Mouse (Mus musculus): ENCODE measurements at regions not wholly inside any gene's neighbourhood (a gene's known extent, or its start where the extent isn't known, plus 50 kb on each side); places are given as distances from the start of the nearest gene placed in this dataset.
A peak's percentile ranks its signal among the peaks of the same experiment; 100 is the strongest.
"Not testable (repeated sequence)": the region's sequence is repeated elsewhere in the genome, so short reads cannot be mapped to it uniquely, and the experiment has no call there.

- peak; percentile 33 for DNase-seq (ENCODE audit: low spot score)
Observed at GRCm38 (mm10) chr7:111969198-111969887, 54.0 kb upstream of the Usp47 start.

- DNase-seq (ENCODE audit: low spot score) = no peak
Observed at GRCm38 (mm10) chr7:111968261-111968660, 55.0 kb upstream of the Usp47 start.

GRCm38 (mm10) chr7:111966716-111967115 lies 56.6 kb upstream of the Usp47 start:
- DNase-seq (ENCODE audit: low spot score) = no peak

GRCm38 (mm10) chr7:111963969-111964368 lies 59.3 kb upstream of the Usp47 start:
- DNase-seq (ENCODE audit: low spot score) = no peak

GRCm38 (mm10) chr7:111959977-111960376 lies 63.3 kb upstream of the Usp47 start:
- no peak for DNase-seq (ENCODE audit: low spot score)

- no peak for DNase-seq (ENCODE audit: low spot score)
Observed at GRCm38 (mm10) chr7:111956671-111957070, 66.6 kb upstream of the Usp47 start.

GRCm38 (mm10) chr7:111939631-111940030 lies 83.7 kb upstream of the Usp47 start:
- DNase-seq (ENCODE audit: low spot score) = no peak

GRCm38 (mm10) chr7:111937547-111937946 lies 85.8 kb upstream of the Usp47 start:
- no peak for DNase-seq (ENCODE audit: low spot score)

- no peak for DNase-seq (ENCODE audit: low spot score)
Observed at GRCm38 (mm10) chr7:111937102-111937501, 86.2 kb upstream of the Usp47 start.

GRCm38 (mm10) chr7:111932725-111933124 lies 90.6 kb upstream of the Usp47 start:
- DNase-seq (ENCODE audit: low spot score) = no peak

GRCm38 (mm10) chr7:111919961-111920360 lies 103.3 kb upstream of the Usp47 start:
- DNase-seq (ENCODE audit: low spot score) = no peak

- DNase-seq (ENCODE audit: low spot score) = no peak
Observed at GRCm38 (mm10) chr7:111903741-111904231, 119.5 kb upstream of the Usp47 start.

- no peak for DNase-seq (ENCODE audit: low spot score)
Observed at GRCm38 (mm10) chr7:111897016-111897415, 117.2 kb upstream of the Galnt18 start.

GRCm38 (mm10) chr7:111896255-111896654 lies 116.5 kb upstream of the Galnt18 start:
- no peak for DNase-seq (ENCODE audit: low spot score)

- DNase-seq (ENCODE audit: low spot score) = no peak
Observed at GRCm38 (mm10) chr7:111882991-111883390, 103.2 kb upstream of the Galnt18 start.

- DNase-seq (ENCODE audit: low spot score) = no peak
Observed at GRCm38 (mm10) chr7:111880067-111880675, 100.4 kb upstream of the Galnt18 start.

GRCm38 (mm10) chr7:111877591-111877990 lies 97.8 kb upstream of the Galnt18 start:
- no peak for DNase-seq (ENCODE audit: low spot score)

GRCm38 (mm10) chr7:111875949-111876348 lies 96.2 kb upstream of the Galnt18 start:
- no peak for DNase-seq (ENCODE audit: low spot score)

- DNase-seq (ENCODE audit: low spot score) = no peak
Observed at GRCm38 (mm10) chr7:111869337-111869736, 89.6 kb upstream of the Galnt18 start.

GRCm38 (mm10) chr7:111863035-111863434 lies 83.3 kb upstream of the Galnt18 start:
- DNase-seq (ENCODE audit: low spot score) = no peak

GRCm38 (mm10) chr7:111858291-111858690 lies 78.5 kb upstream of the Galnt18 start:
- DNase-seq (ENCODE audit: low spot score) = not testable (repeated sequence)

GRCm38 (mm10) chr7:111856977-111857376 lies 77.2 kb upstream of the Galnt18 start:
- DNase-seq (ENCODE audit: low spot score) = no peak

- DNase-seq (ENCODE audit: low spot score) = no peak
Observed at GRCm38 (mm10) chr7:111855309-111855708, 75.5 kb upstream of the Galnt18 start.

All from thymus, postnatal 0 days (tissue).